In the genomic region with DNA sequence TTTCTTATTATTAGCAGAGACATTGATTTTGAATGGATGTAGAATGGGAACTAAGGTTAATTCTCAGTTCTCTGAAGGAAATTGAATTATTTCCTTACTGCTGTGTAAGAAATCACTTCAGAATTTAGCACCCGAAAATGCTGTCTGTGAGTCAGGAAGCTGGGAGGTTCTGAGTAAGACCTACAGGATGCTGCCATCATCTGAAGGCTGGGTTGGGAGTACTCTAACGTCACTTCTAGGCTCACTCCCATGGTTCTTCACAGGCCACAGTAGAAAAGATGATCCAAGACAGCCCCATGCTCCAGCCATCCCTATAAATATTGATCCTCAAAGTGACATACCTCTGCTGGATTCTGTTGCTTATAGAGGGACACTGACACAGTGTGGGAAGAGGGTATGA, we compare ENCODE assay signal across 10 mouse cellular contexts. TPM values are rescaled to one million over a fixed set of nuclear protein-coding genes. Genes with fewer than 3 reads are reported as not detected.
DNase-seq lines count a peak whose midpoint lies in the region; ATAC-seq lines count a peak whose summit lies in the region.
"Had no signal": no experiment of that assay in that cellular context is flagged by ENCODE, and none has a peak within 500 bp of the region (broad histone marks: within the 10 kb centered on the region; RNA-seq: fewer than 3 reads in every experiment).

No protein-coding gene starts in this region.

- peak overlapping the region; percentile 81 for H3K4me2 ChIP-seq in heart, embryonic 11.5 days
- H3K4me2 ChIP-seq in liver, embryonic 13.5 days: peak overlapping the region; percentile 99

- no peaks in the 10 kb centered on the region for H3K36me3 ChIP-seq in heart, embryonic 11.5 days (ENCODE audit: control insufficient read depth, insufficient read depth, low read length)
- H3K36me3 ChIP-seq in megakaryocyte, embryonic 14.5 days (replicated peaks; ENCODE audit: low read length): peaks cover 38% of the 10 kb centered on the region
- no peaks in the 10 kb centered on the region for H3K36me3 ChIP-seq in liver, embryonic 13.5 days
- H3K36me3 ChIP-seq: stomach, embryonic 15.5 days had no signal

- H3K9me3 ChIP-seq in heart, embryonic 11.5 days (replicated peaks; ENCODE audit: control insufficient read depth, low read length): no peaks in the 10 kb centered on the region
- H3K9me3 ChIP-seq in megakaryocyte, embryonic 14.5 days: no peaks in the 10 kb centered on the region
- H3K9me3 ChIP-seq in liver, embryonic 13.5 days (replicated peaks): no peaks in the 10 kb centered on the region
- H3K9me3 ChIP-seq: stomach, embryonic 15.5 days had no signal

- no peak for ATAC-seq in heart, embryonic 11.5 days (replicated peaks; ENCODE audit: insufficient number of reproducible peaks, low FRiP score, low TSS enrichment)
- ATAC-seq in megakaryocyte, adult 5-6 weeks (ENCODE audit: poor library complexity, severe bottlenecking): no peak
- ATAC-seq in liver, embryonic 13.5 days (ENCODE audit: low read depth): no peak
- ATAC-seq in erythroid progenitor cell, adult 5-6 weeks (replicated peaks; ENCODE audit: low FRiP score, poor library complexity, severe bottlenecking): no peak
- ATAC-seq in CD4-positive, CD25-positive, alpha-beta regulatory T cell, adult 4 months: no peak

- no peak overlapping the region for H3K9ac ChIP-seq in heart, embryonic 11.5 days (ENCODE audit: low read depth, low read length)
- H3K9ac ChIP-seq in liver, embryonic 13.5 days: no peak overlapping the region
- H3K9ac ChIP-seq: stomach, embryonic 15.5 days had no signal

- WGBS in heart, embryonic 11.5 days (ENCODE audit: insufficient replicate concordance): 65% methylated on average over 2 of the region's 2 CpGs
- WGBS in liver, embryonic 13.5 days (ENCODE audit: insufficient replicate concordance): 63% methylated on average over 2 of the region's 2 CpGs

- H3K27ac ChIP-seq in heart, embryonic 11.5 days (ENCODE audit: low read depth, low read length): no peak overlapping the region
- no peak overlapping the region for H3K27ac ChIP-seq in liver, embryonic 13.5 days
- H3K27ac ChIP-seq: stomach, embryonic 15.5 days had no signal

- H3K4me3 ChIP-seq in heart, embryonic 11.5 days (ENCODE audit: low read depth, low read length): no peak overlapping the region
- H3K4me3 ChIP-seq in megakaryocyte, embryonic 14.5 days (replicated peaks): peak overlapping the region; percentile 99
- H3K4me3 ChIP-seq in liver, embryonic 13.5 days (replicated peaks): no peak overlapping the region

- H3K27me3 ChIP-seq in heart, embryonic 11.5 days (ENCODE audit: control insufficient read depth, insufficient read depth, low read length): no peaks in the 10 kb centered on the region
- no peaks in the 10 kb centered on the region for H3K27me3 ChIP-seq in megakaryocyte, embryonic 14.5 days (replicated peaks)
- H3K27me3 ChIP-seq in liver, embryonic 13.5 days: no peaks in the 10 kb centered on the region
- H3K27me3 ChIP-seq: stomach, embryonic 15.5 days had no signal

- DNase-seq in heart, adult 18-20 months: no peak
- no peak for DNase-seq in liver, embryonic 13.5 days
- no peak for DNase-seq in right cerebral cortex, postnatal 36 days (ENCODE audit: low spot score in 2 of 2)
- DNase-seq: kidney, postnatal 10 days had no signal

- H3K4me1 ChIP-seq in heart, embryonic 11.5 days (ENCODE audit: control insufficient read depth, insufficient read depth, low read length): peaks cover 5% of the 10 kb centered on the region; the same call in 1 of the 2 replicates
- peaks cover 83% of the 10 kb centered on the region for H3K4me1 ChIP-seq in megakaryocyte, embryonic 14.5 days
- H3K4me1 ChIP-seq in liver, embryonic 13.5 days (replicated peaks): peaks cover 55% of the 10 kb centered on the region

RNA-seq across cellular contexts. Expression of gene Snx30, which starts 1.9 kb away (rescaled TPM):
- 4.9 and 5.7 TPM in 2 replicates for polyA plus RNA-seq in heart, embryonic 11.5 days (2014; fragmentation: Nextera tagmentation; extraction: Ambion mirVana)
- 1 to 10 TPM; 6.5 TPM for total RNA-seq in heart, adult 18-20 months (2021)
- polyA plus RNA-seq in megakaryocyte, embryonic 14.5 days (2012; ENCODE audit: insufficient read depth, low replicate concordance): 12.1 and 19.2 TPM in 2 replicates
- total RNA-seq in megakaryocyte, adult 5-6 weeks (2015): 16.8 and 17.9 TPM in 2 replicates
- total RNA-seq in megakaryocyte, adult 5-6 weeks (2017): 28.2 and 29.7 TPM in 2 replicates
- 3.4 and 4.5 TPM in 2 replicates for polyA plus RNA-seq in liver, embryonic 13.5 days (2015; fragmentation: Nextera tagmentation; extraction: Ambion mirVana)
- total RNA-seq in erythroid progenitor cell, adult 5-6 weeks (2015; ENCODE audit: low replicate concordance): 2.2 and 2.5 TPM in 2 replicates
- 3.1 and 5.0 TPM in 2 replicates for total RNA-seq in erythroid progenitor cell, adult 5-6 weeks (2017; ENCODE audit: low replicate concordance)
- 1 to 10 TPM; 2.2 to 2.6 TPM for polyA plus RNA-seq in CD4-positive, CD25-positive, alpha-beta regulatory T cell, adult 4 months (2017; shearing (Covaris generic))

RNA-seq across cellular contexts. Expression of gene Inip, which starts 6.1 kb away (rescaled TPM):
- 49.4 and 50.4 TPM in 2 replicates for polyA plus RNA-seq in heart, embryonic 11.5 days (2014; fragmentation: Nextera tagmentation; extraction: Ambion mirVana)
- 10 to 100 TPM; 10.1 to 11.3 TPM for total RNA-seq in heart, adult 18-20 months (2021)
- 6.1 and 9.7 TPM in 2 replicates for polyA plus RNA-seq in megakaryocyte, embryonic 14.5 days (2012; ENCODE audit: insufficient read depth, low replicate concordance)
- 41.6 and 49.0 TPM in 2 replicates for total RNA-seq in megakaryocyte, adult 5-6 weeks (2015)
- total RNA-seq in megakaryocyte, adult 5-6 weeks (2017): 47.3 and 52.7 TPM in 2 replicates
- 24.7 and 30.0 TPM in 2 replicates for polyA plus RNA-seq in liver, embryonic 13.5 days (2015; fragmentation: Nextera tagmentation; extraction: Ambion mirVana)
- total RNA-seq in erythroid progenitor cell, adult 5-6 weeks (2015; ENCODE audit: low replicate concordance): 7.1 and 15.1 TPM in 2 replicates
- 15.9 and 23.4 TPM in 2 replicates for total RNA-seq in erythroid progenitor cell, adult 5-6 weeks (2017; ENCODE audit: low replicate concordance)
- polyA plus RNA-seq in CD4-positive, CD25-positive, alpha-beta regulatory T cell, adult 4 months (2017; shearing (Covaris generic)): 10 to 100 TPM; 49.6 to 49.7 TPM
